Comparison of ENCODE assay signal across 17 mouse cellular contexts in the genomic region with DNA sequence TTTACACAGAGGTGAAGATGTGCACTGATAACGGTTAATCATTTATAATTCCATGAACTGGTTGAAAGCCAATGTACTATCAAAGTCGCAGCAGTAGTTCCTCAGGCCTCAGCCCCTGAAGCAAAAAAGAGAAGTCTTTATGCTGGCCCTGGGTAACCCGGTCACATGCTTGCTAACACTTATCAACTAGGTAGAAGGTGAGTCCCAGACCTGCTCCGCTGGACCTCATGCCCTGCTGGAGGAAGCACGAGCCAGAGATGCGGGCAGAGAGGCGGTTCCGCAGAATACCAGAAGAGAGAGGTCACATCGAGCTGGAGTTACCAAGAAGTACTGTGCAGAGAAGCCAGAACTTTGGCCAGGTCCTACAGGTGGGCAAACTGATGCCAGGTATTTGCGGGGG.
DNase-seq lines count a peak whose midpoint lies in the region; ATAC-seq and TF ChIP-seq lines count a peak whose summit lies in the region.
"Had no signal": no experiment of that assay in that cellular context is flagged by ENCODE, and none has a peak within 500 bp of the region (broad histone marks: within the 10 kb centered on the region; RNA-seq: fewer than 3 reads in every experiment).

No protein-coding gene starts in this region.

- H3K4me1 ChIP-seq in liver, adult 2 months (ENCODE audit: control insufficient read depth, insufficient read depth, low read length) = peaks cover 2% of the 10 kb centered on the region; the same call in 1 of the 2 replicates
- no peaks in the 10 kb centered on the region for H3K4me1 ChIP-seq in liver, embryonic 11.5 days (replicated peaks; ENCODE audit: control insufficient read depth, insufficient read depth, low read length)
- no peaks in the 10 kb centered on the region for H3K4me1 ChIP-seq in kidney, postnatal 0 days (replicated peaks; ENCODE audit: insufficient read depth, low read length)
- 0 out of 2 replicates have a peak, but pooled peaks cover 3% of the 10 kb centered on the region for H3K4me1 ChIP-seq in stomach, postnatal 0 days (replicated peaks; ENCODE audit: control insufficient read depth, insufficient read depth)

- DNase-seq in kidney, adult 18-20 months = peak; percentile 33
- DNase-seq in kidney, postnatal 10 days = no peak
- peak; percentile 83 for DNase-seq in liver, adult 2 months (ENCODE audit: extremely low read depth, low read depth, low spot score)
- no peak for DNase-seq in liver, embryonic 11.5 days (ENCODE audit: low spot score)
- no peak for DNase-seq in kidney, postnatal 0 days (ENCODE audit: low spot score)
- DNase-seq in stomach, postnatal 0 days (ENCODE audit: low spot score) = peak; percentile 45
- DNase-seq: adrenal gland, postnatal 14 days; cerebellum, adult 2 months; cerebellum, postnatal 10 days; gastrocnemius, adult 2 months; gastrocnemius, postnatal 25 days had no signal

- TF ChIP-seq EP300 in stomach, postnatal 0 days (optimal IDR thresholded peaks at IDR 0.05) = no peak

- ATAC-seq in liver, embryonic 11.5 days (replicated peaks; ENCODE audit: low FRiP score) = no peak
- peak; percentile 75 for ATAC-seq in kidney, postnatal 0 days (replicated peaks; ENCODE audit: low FRiP score, low read depth)
- peak; percentile 91 for ATAC-seq in stomach, postnatal 0 days (ENCODE audit: low FRiP score, low TSS enrichment)
- ATAC-seq: activated CD4-positive, CD25-positive, alpha-beta regulatory T cell, adult 4 months; forebrain, embryonic 14.5 days; Patski had no signal

- H3K79me2 ChIP-seq in liver, adult 2 months (ENCODE audit: control insufficient read depth, insufficient read depth, low read length) = no peaks in the 10 kb centered on the region

- no peak overlapping the region for H3K4me3 ChIP-seq in liver, adult 2 months (ENCODE audit: insufficient read depth, low read depth, low read length)
- H3K4me3 ChIP-seq in liver, embryonic 11.5 days (ENCODE audit: low read depth, low read length) = no peak overlapping the region
- no peak overlapping the region for H3K4me3 ChIP-seq in kidney, postnatal 0 days (replicated peaks; ENCODE audit: low read depth, low read length)
- no peak overlapping the region for H3K4me3 ChIP-seq in stomach, postnatal 0 days (ENCODE audit: low read depth, low read length)
- H3K4me3 ChIP-seq: embryonic facial prominence, embryonic 10.5 days; gastrocnemius, adult 2 months; heart, embryonic 12.5 days; hindbrain, embryonic 10.5 days had no signal

- no peaks in the 10 kb centered on the region for H3K36me3 ChIP-seq in liver, adult 2 months (ENCODE audit: control insufficient read depth, insufficient read depth, low read length)
- H3K36me3 ChIP-seq in liver, embryonic 11.5 days (ENCODE audit: control insufficient read depth, insufficient read depth, low read length) = no peaks in the 10 kb centered on the region
- H3K36me3 ChIP-seq in kidney, postnatal 0 days (ENCODE audit: insufficient read depth, low read length) = no peaks in the 10 kb centered on the region
- no peaks in the 10 kb centered on the region; the same call in 1 of the 2 replicates for H3K36me3 ChIP-seq in stomach, postnatal 0 days (ENCODE audit: control insufficient read depth, insufficient read depth, low read length)
- H3K36me3 ChIP-seq: heart, embryonic 12.5 days had no signal

- no peak for TF ChIP-seq CTCF in liver, adult 2 months (IDR thresholded peaks at IDR 0.05; ENCODE audit: low read depth, low read length)
- no peak for TF ChIP-seq CTCF in kidney, postnatal 0 days (IDR thresholded peaks at IDR 0.05; ENCODE audit: low read depth)
- TF ChIP-seq CTCF in stomach, postnatal 0 days (IDR thresholded peaks at IDR 0.05; ENCODE audit: low read depth) = no peak

- H3K27ac ChIP-seq in liver, adult 2 months (replicated peaks; ENCODE audit: insufficient read depth, low read depth, low read length) = no peak overlapping the region
- no peak overlapping the region for H3K27ac ChIP-seq in liver, embryonic 11.5 days (ENCODE audit: low read depth, low read length)
- no peak overlapping the region for H3K27ac ChIP-seq in kidney, postnatal 0 days
- no peak overlapping the region for H3K27ac ChIP-seq in stomach, postnatal 0 days (replicated peaks)
- H3K27ac ChIP-seq: embryonic facial prominence, embryonic 10.5 days; gastrocnemius, adult 2 months; hindbrain, embryonic 10.5 days had no signal

- no peaks in the 10 kb centered on the region for H3K9me3 ChIP-seq in liver, embryonic 11.5 days (ENCODE audit: control insufficient read depth, low read length)
- H3K9me3 ChIP-seq in kidney, postnatal 0 days (replicated peaks; ENCODE audit: low read length) = no peaks in the 10 kb centered on the region
- H3K9me3 ChIP-seq in stomach, postnatal 0 days (ENCODE audit: control insufficient read depth, low read length) = no peaks in the 10 kb centered on the region
- H3K9me3 ChIP-seq: embryonic facial prominence, embryonic 10.5 days; heart, embryonic 12.5 days; hindbrain, embryonic 10.5 days had no signal

- H3K9ac ChIP-seq in liver, adult 2 months (ENCODE audit: low read depth, low read length) = no peak overlapping the region
- no peak overlapping the region for H3K9ac ChIP-seq in liver, embryonic 11.5 days (ENCODE audit: low read depth, low read length)
- H3K9ac ChIP-seq in kidney, postnatal 0 days (ENCODE audit: low read depth, low read length) = no peak overlapping the region
- H3K9ac ChIP-seq in stomach, postnatal 0 days (ENCODE audit: low read length) = no peak overlapping the region
- H3K9ac ChIP-seq: heart, embryonic 12.5 days had no signal

- H3K4me2 ChIP-seq in liver, embryonic 11.5 days = no peak overlapping the region
- H3K4me2 ChIP-seq in kidney, postnatal 0 days (ENCODE audit: low read length) = no peak overlapping the region
- no peak overlapping the region for H3K4me2 ChIP-seq in stomach, postnatal 0 days (replicated peaks; ENCODE audit: low read depth)
- H3K4me2 ChIP-seq: heart, embryonic 12.5 days had no signal

- no peak for TF ChIP-seq POLR2A in liver, adult 2 months (IDR thresholded peaks at IDR 0.05; ENCODE audit: extremely low read depth, insufficient read depth, low read length)

- H3K27me3 ChIP-seq in liver, adult 2 months (ENCODE audit: control insufficient read depth, insufficient read depth, low read length) = no peaks in the 10 kb centered on the region
- H3K27me3 ChIP-seq in liver, embryonic 11.5 days (replicated peaks; ENCODE audit: control insufficient read depth, insufficient read depth, low read length) = no peaks in the 10 kb centered on the region
- H3K27me3 ChIP-seq in kidney, postnatal 0 days (ENCODE audit: insufficient read depth, low read length) = no peaks in the 10 kb centered on the region
- H3K27me3 ChIP-seq in stomach, postnatal 0 days (ENCODE audit: control insufficient read depth, insufficient read depth, low read length) = no peaks in the 10 kb centered on the region
- H3K27me3 ChIP-seq: heart, embryonic 12.5 days had no signal

- WGBS in liver, adult 2 months = 67% methylated on average over 10 of the region's 10 CpGs
- 86% methylated on average over 10 of the region's 10 CpGs for WGBS in liver, embryonic 11.5 days
- WGBS in kidney, postnatal 0 days = 77% methylated on average over 10 of the region's 10 CpGs
- 83% methylated on average over 7 of the region's 10 CpGs for WGBS in stomach, postnatal 0 days

Comparison
In these comparisons a context has a peak if more than half of its experiments do, and no peak if none do; other contexts are left out.
1. DNase-seq: peak in kidney, adult 18-20 months (single experiment), liver, adult 2 months (single experiment) and stomach, postnatal 0 days (single experiment); none in kidney, postnatal 10 days (single experiment), liver, embryonic 11.5 days (single experiment) and kidney, postnatal 0 days (single experiment).